Mouse (Mus musculus) lung, postnatal 25 days (tissue): ENCODE results near the gene Rnaseh2a.
"Not testable (repeated sequence)": the region's sequence is repeated elsewhere in the genome, so short reads cannot be mapped to it uniquely, and the experiment has no call there.

Experiments used
- DNase-seq: peaks from one replicate; pipeline ENCODE4 v3.0.0; 2022; ENCODE audit warnings: low spot score

Gene Rnaseh2a

GRCm38 (mm10) chr8:84933767-84934559 is 35.6 kb downstream of the Rnaseh2a start:
- no peak for DNase-seq

GRCm38 (mm10) chr8:84930582-84930981 is 39.0 kb downstream of the Rnaseh2a start:
- no peak for DNase-seq

- peak; percentile 56 for DNase-seq
Measured at GRCm38 (mm10) chr8:84928456-84929306, 40.9 kb downstream of the Rnaseh2a start.

GRCm38 (mm10) chr8:84927513-84927912 is 42.1 kb downstream of the Rnaseh2a start:
- no peak for DNase-seq

DNA sequence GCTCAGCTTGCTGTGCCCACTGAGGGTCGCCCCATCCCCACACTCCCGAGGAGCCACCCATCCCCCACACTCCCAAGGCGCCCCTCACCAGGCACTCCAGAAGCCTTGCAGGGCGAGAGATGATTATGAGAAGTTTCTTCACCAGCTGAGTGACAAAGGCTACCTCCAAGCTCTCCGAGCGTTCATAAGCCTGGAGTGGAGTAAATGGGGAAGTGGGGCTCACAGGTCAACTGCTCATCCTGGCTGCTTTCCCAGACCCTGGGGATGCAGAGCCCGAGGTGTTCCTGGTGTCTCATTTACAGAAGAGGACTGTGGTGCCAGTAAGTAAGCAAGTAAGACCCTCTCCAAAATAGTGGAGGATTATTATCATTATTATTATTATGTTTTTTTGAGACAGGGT is 44.0 kb downstream of the Rnaseh2a start:
- no peak for DNase-seq

- peak; percentile 84 for DNase-seq
Measured at GRCm38 (mm10) chr8:84921596-84921995, 48.0 kb downstream of the Rnaseh2a start.

DNA sequence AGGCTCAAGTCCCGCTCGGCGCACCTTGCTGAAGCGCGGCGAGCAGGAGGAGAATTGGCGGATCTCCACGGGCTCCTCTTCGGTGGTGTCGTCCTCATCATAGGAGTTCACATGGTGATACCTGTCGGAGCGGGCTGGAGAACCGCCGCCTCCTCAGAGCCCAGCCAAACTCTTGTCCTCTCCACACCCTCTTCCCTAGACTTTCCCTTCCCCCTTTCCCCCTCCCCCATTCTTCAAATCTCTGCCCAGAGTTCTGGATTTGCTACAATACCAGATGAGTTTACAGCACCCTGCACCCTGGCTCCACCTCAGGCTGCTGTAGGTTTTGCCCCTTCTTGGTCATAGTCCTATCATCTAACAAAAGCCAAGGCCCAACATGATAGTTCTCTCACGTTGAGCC is 50.9 kb downstream of the Rnaseh2a start:
- DNase-seq: no peak

- DNase-seq: no peak
Measured at GRCm38 (mm10) chr8:84917781-84918180, 51.8 kb downstream of the Rnaseh2a start.

- DNase-seq: peak; percentile 47
Measured at GRCm38 (mm10) chr8:84915269-84915668, 54.3 kb downstream of the Rnaseh2a start.

GRCm38 (mm10) chr8:84913960-84914359 is 55.6 kb downstream of the Rnaseh2a start:
- DNase-seq: peak; percentile 32

- DNase-seq: peak; percentile 17
Measured at GRCm38 (mm10) chr8:84913502-84913900, 56.1 kb downstream of the Rnaseh2a start.

- peak; percentile 86 for DNase-seq
Measured at GRCm38 (mm10) chr8:84912895-84913501, 56.6 kb downstream of the Rnaseh2a start.

DNA sequence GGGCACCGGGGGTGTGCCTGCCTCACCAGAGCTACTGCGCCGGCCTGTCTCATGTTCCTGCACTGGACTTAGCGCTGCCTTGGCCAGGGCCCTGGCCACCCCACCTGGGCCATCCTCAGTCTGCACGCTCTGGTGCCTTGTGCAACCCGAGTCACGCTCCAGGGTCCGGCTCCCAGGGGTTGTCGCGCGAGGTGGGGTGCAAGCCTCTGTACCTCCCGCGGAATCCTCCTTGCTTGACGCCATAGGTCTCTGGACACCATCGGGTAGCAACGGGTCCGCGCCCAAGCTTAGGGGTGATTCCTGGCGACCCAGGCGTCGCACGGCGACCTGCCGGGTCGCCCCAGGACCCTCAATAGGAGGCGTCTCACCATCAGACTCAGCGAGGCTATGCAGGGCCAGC is 57.2 kb downstream of the Rnaseh2a start:
- DNase-seq: no peak

- DNase-seq: no peak
Measured at GRCm38 (mm10) chr8:84911854-84912253, 57.7 kb downstream of the Rnaseh2a start.

GRCm38 (mm10) chr8:84910551-84910950 is 59.0 kb downstream of the Rnaseh2a start:
- no peak for DNase-seq

- no peak for DNase-seq
Measured at GRCm38 (mm10) chr8:84909949-84910348, 59.6 kb downstream of the Rnaseh2a start.

DNA sequence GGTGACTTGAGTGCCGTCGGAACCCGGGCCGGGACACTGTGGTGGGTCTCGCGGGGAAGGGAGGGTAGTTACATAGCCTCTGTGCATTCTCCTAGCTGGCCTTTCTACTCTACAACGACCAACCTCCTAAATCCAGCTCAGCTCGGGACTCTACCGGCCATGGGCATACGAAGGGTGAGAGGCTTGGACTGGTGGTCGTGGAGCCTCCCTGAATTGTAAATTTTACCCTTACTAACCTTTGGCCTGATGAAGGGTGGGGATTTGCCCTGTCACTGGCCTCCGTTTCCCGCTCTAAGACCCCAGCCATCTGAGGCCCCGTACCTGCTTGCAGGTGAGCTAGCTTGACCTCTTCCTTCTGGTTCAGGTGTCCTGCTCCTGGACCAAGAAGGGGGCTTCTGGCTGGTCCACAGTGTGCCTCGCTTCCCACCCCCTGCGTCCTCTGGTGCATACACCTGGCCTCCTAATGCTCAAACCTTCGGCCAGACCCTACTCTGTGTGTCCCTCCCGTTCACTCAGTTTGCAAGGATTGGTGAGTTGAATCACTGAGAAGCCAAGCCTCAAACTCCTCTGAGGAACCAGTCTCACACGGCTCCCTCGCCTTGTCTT is 60.3 kb downstream of the Rnaseh2a start:
- DNase-seq: no peak

GRCm38 (mm10) chr8:84908421-84909161 is 61.0 kb downstream of the Rnaseh2a start, which contains the start of gene Dnase2a:
Dnase2a (plus strand) TSS chr8:84908560.
- peak; percentile 99 for DNase-seq

DNA sequence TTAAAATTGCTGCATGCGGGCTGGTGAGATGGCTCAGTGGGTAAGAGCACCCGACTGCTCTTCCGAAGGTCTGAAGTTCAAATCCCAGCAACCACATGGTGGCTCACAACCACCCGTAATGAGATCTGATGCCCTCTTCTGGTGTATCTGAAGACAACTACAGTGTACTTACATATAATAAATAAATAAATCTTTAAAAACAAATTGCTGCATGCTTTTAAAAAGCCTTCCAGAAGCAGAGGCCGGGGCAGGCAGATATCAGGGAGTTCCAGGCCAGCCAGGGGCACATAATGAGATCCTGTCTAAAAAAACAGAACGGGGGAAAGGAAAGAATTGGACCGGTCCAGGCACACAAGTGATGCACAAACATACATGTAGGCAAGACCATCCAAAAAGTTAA is 61.6 kb downstream of the Rnaseh2a start:
- not testable (repeated sequence) for DNase-seq

- DNase-seq: no peak
Measured at GRCm38 (mm10) chr8:84907493-84907892, 62.1 kb downstream of the Rnaseh2a start.

GRCm38 (mm10) chr8:84907037-84907436 is 62.5 kb downstream of the Rnaseh2a start:
- DNase-seq: no peak
